Mouse (Mus musculus) left cerebral cortex, adult 8-10 months (tissue): ENCODE data around the gene Adamts3. TPM values are rescaled to one million over a fixed set of nuclear protein-coding genes. Genes with fewer than 3 reads are reported as not detected.

Experiments used
- DNase-seq, 2 experiments: peaks; one replicate each; pipeline ENCODE4 v3.0.0; 2022; ENCODE audit warnings: low spot score in 2 of 2
- total RNA-seq, 4 experiments: library from RNA; stranded (reverse); gene quantifications; 2 replicates each; pipeline ENCODE4 v1.2.4; 2022

The Adamts3 gene
- total RNA-seq = 10 to 100 TPM; 28.0 to 31.7 (median 30.6) TPM

- peak; percentile 28 to 53 for DNase-seq
These were observed at the start of gene Adamts3 for GRCm38 (mm10) chr5:89883051-89883907. Gene Adamts3, minus strand, starts transcription at chr5:89883334.

DNA sequence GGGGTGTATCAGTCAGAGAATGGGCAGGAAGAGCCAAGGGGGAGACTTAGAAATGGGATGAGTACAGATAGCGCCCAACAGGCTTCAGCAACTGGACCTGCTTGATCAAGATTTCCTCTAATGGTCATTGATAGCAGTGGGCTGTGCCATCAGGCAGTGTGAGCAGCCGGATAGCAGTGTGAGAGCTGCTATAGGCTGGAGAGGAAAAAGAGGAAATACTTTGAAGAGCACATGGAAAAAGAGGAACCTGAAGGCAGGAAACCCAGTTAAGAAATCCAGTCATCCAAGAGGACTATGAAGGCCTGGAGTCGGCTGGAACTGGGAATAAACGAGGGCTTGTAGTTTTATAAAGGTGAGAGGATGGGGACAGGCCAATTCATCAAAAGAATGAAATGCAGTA lies 48.4 kb upstream of the Adamts3 start:
- no peak for DNase-seq

DNA sequence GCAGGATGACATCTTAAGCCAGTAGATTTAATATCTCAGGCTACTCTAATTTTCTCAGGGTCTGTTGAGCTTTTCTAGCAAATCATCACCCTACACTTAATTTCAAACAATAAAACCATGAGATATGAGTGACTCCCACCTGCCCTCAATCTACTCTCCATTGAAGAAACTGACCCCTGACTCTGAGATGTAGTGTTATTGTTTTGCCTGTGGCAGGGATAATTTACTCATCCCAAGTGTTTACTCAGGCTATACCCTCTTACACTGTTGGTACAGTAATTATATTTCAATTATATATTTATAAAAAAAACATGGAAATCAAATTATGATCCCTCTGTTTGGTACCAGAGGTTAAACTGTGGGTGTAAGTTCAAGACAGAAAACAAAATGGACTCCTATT lies 29.2 kb upstream of the Adamts3 start:
- DNase-seq = no peak

- DNase-seq = no peak
These were observed 28.8 kb upstream of the Adamts3 start for GRCm38 (mm10) chr5:89911950-89912349.

- DNase-seq = no peak
These were observed 28.4 kb upstream of the Adamts3 start for GRCm38 (mm10) chr5:89911508-89911907.

DNA sequence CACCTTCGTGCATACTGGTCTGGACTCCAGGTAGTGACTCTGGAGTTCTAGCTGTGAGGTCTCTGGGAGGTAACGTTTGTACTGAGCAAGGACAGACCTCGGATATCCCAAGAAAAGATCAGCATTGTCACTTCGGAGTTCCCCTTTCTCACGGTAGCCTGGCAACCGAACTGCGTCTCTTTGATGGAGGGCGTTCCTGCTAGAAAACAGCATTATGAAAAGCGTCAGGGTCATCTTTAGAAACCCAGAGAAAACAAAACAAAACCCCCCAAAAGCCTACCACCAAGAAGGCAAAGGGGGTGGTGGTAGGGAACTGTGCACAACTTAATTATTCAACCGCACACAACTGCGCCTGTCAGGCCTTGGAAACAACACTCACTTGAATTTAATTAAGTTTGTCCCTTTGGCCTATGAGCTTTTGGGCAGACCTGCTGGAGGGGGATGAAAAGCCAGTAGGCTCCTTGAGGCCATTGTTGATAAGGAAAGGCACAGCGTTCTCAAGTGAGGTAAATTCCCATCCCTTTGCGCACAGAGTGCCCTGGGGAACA lies 23.8 kb upstream of the Adamts3 start:
- no peak for DNase-seq

DNA sequence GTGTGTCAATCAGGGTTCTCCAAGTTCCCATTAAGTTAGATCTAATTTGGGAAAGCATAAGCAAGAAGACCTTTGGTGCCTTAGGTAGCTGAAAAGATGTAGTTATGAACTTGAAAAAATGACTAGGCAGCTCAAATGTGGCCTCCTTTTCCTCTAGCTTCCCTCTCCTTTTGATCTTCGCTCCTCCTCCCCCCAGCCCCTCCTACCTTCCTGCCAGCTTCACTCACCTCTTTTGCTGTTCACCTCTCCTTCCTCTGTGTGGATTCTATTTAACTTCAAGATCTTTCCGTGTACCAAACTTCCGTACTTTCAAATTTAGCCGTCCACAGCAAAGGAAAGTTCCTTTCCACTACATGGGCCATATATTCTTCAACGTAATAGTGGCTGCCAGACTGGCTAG lies 17.9 kb upstream of the Adamts3 start:
- no peak for DNase-seq

GRCm38 (mm10) chr5:89897495-89897894 lies 14.4 kb upstream of the Adamts3 start:
- DNase-seq = no peak

DNA sequence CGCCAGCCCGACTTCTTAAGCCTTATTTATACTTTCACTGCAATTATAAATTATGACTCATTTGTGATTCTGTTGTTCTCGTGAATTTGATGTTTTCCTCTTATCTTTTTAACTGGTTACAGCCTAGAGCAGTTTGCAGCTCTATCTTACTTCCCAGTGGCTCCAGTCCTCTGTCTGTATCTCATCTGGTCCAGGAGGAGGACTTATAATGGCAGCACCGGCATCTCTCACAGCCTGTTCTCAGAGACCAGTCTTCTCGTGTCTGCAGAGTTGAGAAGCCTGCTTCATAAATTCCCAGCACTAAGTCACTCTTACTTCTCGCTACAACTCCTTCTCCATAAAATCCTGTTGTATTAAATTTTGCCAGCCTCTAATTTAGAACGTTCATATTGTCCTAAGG lies 12.4 kb upstream of the Adamts3 start:
- DNase-seq = no peak

DNA sequence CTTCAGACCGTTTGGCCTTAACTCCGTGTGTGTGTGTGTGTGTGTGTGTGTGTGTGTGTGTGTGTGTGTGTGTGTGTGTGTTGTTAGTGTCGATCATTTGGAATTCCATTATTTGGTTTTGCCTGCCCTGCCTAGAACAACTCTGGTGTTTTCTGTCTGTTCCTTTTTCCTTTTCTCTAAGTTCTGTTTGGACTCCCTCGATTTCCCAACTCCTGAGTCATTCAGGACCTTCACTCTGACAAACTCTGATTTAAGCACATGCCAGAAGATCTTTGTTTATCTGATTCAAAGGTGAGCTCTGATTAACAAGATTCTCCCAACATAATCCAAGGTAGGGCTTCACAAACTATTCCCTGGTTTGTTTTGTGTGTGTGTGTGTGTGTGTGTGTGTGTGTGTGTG lies 1.9 kb upstream of the Adamts3 start:
- DNase-seq = no peak

GRCm38 (mm10) chr5:89883908-89884204 lies 722 bp upstream of the Adamts3 start:
- no peak for DNase-seq

DNA sequence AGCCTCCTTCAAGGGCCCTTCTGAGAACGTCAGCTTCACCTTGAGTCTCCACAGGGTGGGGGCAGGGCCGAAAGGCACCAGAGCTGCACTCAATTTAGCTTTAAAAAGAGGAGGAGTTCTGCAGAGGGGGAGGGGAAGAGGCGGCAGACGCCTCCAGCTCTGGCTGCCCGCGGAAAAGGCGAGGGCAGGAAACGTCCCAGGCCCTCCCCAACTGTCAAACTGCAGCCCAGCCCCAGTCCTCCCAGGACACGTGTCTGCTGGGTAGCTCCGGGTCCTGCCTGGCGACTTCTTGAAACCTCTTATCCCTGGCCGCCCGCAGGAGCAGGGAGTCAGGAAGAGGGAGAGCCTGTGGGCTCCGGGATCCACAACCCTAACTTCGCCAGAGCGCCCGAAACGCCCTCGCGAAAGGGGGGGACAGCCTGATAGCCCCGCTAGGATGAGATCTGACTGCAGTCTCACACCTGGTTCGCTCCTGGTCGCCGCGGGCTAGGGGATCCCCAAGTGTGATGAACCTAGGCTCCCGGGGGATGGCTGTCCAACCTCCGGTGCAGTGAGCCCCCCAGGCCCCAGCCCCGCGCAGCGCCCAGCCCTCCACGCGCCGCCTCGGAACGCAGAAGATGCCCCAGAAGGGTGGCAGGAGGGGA lies 921 bp downstream of the Adamts3 start:
- DNase-seq = peak; percentile 46 to 57

DNA sequence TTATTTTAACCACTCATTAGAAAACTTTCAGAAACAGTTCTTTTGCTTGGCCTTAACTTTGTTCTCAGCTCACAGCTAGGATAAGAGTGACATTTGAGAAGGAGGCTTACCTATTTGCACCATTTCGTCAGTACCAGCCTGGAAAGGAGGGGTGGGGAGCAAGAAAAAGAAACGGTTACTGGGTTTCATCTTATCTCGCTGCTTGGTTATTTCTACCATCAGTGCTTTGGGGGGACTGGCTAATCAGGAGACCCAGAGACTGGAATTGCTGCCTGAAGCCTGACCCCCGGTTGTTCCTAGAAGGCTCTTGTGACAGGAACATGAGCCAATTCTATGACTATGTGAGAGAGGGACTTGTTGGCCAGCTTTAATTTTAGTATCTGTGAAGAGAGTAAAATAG lies 1.7 kb downstream of the Adamts3 start:
- no peak for DNase-seq

- DNase-seq = no peak
These were observed 4.2 kb downstream of the Adamts3 start for GRCm38 (mm10) chr5:89878866-89879392.

- no peak for DNase-seq
These were observed 10.5 kb downstream of the Adamts3 start for GRCm38 (mm10) chr5:89872661-89873060.

GRCm38 (mm10) chr5:89859603-89860002 lies 23.5 kb downstream of the Adamts3 start:
- no peak for DNase-seq

GRCm38 (mm10) chr5:89858837-89859236 lies 24.3 kb downstream of the Adamts3 start:
- no peak for DNase-seq

DNA sequence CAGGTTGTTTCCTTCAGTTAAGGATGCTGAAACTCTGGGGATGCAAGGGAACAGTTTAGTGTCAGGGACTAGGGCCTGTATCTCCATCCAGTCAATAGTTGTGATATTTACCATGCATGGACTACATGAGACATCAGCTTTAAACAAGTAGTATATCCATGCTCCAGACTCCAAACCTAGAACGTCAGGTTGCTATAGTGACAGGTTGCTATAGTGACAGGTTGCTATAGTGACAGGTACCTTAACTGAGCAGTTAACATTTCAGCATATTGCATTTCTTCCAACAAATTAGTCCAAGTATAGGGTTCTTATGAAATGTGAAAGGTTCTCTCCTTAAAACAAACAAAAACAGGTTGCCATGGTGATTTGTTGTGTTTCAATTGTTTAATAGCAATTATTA lies 36.6 kb downstream of the Adamts3 start:
- DNase-seq = peak in 1 of 2 experiments; percentile 42

GRCm38 (mm10) chr5:89844354-89844753 lies 38.8 kb downstream of the Adamts3 start:
- DNase-seq = no peak

DNA sequence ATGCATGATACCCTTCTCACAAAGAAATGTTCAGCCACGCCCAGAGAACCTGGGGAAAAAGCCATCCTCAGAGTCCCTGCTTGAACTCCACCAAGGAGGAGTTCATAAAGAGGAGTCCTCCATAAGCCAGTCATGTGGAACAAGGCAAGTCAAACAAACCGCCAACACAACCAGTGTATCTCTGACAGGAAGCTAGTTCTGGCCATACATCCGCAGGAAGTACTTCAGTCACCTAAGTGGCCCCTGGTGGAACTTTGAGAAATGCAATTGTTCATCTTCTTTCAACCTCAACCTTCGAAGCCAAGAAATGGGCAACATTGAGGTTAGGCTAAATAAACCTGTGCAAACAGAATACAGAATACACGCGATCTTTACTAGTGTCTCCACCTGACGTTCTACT lies 39.7 kb downstream of the Adamts3 start:
- DNase-seq = no peak

DNA sequence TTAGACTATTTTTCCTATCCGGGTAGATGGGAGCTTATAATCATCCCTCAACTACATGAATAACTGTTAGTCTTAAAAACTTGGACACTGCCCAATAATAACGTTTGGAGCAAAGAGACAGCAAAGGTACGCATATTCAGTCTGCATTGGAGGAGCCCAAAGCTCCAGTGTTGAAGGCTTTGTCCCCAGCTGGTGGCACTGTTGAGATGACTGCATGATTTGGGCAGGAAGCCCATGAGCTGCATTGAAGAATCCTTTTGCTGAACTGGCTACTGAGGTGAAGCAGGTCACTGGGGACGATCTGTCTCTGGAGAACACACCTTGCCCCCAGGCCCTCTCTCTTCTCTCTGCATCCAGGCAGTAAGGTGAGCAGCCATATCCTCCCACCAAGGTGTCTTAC lies 43.5 kb downstream of the Adamts3 start:
- DNase-seq = peak in 1 of 2 experiments; percentile 27

- DNase-seq = no peak
These were observed 62.0 kb downstream of the Adamts3 start for GRCm38 (mm10) chr5:89821175-89821574.

- DNase-seq = no peak
These were observed 63.6 kb downstream of the Adamts3 start for GRCm38 (mm10) chr5:89819531-89819930.
